Mouse (Mus musculus) heart, postnatal 36 days (tissue): Measurements from ENCODE around the gene Ntsr1. TPM values are rescaled to one million over a fixed set of nuclear protein-coding genes. Genes with fewer than 3 reads are reported as not detected.

Experiments
- DNase-seq, 2 experiments: peaks; one replicate each; pipeline ENCODE4 v3.0.0; 2021 to 2022
- intact Hi-C: fragments of 180-260 bp; cut with DNase I; formaldehyde crosslinking; loops from one replicate; pipeline ENCODE4 v1.15.1; 2025
- total RNA-seq, 2 experiments: library from RNA; stranded (reverse); gene quantifications; 2 replicates each; pipeline ENCODE4 v1.2.3; 2021

Ntsr1 gene
- total RNA-seq, 2 experiments from 2014 or later = not detected

- intact Hi-C loops = no loop called here
These were observed 1.6 kb downstream of the Ntsr1 start for GRCm38 (mm10) chr2:180501217-180501967.

DNA sequence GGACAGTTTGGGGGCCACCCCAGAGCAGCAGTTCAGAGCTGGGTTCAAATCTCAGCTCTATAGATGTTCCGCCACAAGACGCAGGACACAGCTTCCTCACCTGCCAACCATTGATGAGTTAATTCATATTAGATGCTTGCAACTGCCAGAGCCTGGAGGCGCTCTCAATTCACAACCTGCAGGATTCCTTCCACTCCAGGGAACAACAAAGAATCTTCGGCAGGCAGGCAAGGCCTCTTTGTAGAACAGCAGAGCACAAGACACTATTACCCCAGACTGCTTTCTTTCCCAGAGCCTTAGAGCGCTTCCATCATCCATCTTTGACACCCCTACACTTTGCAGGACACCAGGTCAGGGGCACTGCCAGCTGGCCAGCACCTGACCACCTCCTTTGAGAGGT, 6.5 kb downstream of the Ntsr1 start:
- DNase-seq = no peak
- intact Hi-C loops = no loop called here

More at GRCm38 (mm10) chr2:180501217-180501967, 1.6 kb downstream of the Ntsr1 start:
- no peak for DNase-seq

DNA sequence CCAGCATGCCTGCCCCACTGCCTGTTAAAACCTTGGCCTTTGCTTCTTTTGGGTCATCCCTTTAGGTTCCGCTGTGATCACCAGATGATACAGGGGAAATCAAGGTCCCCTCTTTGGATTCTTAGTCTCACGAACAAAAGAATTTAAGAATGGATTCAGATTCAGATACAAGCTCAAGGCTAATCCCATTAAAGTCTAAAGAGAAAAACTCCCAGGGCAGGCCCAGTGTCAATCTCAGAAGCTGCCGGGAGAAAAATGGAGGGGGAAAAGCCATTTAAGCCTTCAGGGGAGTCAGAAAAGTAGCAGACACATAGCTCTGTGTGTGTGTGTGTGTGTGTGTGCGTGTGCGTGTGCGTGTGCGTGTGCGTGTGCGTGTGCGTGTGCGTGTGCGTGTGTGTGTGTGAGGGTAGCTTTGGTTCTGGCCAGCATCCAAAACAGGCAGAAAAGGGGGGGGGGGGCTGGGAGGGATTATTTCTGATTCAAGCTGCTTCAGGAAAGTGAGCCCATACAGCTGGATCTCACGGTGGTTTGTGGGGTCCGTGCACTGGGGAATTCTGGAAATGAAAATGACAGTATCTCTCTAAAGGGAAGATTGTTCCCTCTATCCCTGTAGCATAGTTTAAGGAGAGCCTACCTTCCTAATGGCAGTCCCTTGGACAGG, 8.8 kb downstream of the Ntsr1 start:
- intact Hi-C loops = no loop called here
- no peak for DNase-seq

- DNase-seq = no peak
- intact Hi-C loops = no loop called here
These were observed 11.1 kb downstream of the Ntsr1 start for GRCm38 (mm10) chr2:180510867-180511266.

- DNase-seq = no peak
- intact Hi-C loops = no loop called here
These were observed 12.3 kb downstream of the Ntsr1 start for GRCm38 (mm10) chr2:180511875-180512661.

DNA sequence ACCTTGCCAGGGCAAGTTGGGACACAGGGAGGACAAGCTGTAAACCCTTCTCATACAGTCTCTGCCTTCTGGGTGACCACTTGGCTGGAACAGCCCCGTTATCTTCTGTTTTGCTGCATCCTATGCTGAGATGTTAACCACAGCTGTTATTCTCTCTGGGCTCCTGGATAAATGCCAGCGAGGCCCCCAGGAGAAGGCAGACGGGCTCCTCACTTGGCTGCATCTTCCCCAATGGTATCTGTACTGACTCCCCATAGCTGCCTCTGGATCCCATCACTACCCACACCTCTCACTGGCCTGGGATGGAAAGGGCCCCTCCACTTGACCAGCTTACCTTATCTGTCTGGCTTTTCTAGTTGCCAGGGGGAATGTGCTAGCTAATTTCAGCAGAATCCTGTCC, 13.2 kb downstream of the Ntsr1 start:
- intact Hi-C loops = no loop called here
- DNase-seq = no peak

DNA sequence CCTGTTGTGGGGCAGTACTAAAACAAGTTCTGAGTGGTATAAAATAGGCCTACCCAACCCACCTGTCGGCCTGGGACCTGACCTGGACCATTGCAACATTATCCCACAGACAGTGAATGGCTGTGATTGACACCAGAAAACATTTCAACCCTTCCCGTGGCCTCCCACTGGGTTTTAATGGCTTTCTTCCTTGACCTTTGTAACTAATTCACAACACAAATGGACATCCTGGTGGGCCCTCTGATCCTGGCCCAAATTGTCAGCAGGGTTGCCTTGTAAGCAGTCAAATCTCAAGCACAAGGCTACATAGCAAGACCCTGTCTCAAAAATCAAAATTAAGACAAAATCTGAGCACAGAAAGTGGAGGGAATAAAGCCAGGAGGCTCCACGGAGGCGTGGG, 14.1 kb downstream of the Ntsr1 start:
- no peak for DNase-seq
- intact Hi-C loops = no loop called here

DNA sequence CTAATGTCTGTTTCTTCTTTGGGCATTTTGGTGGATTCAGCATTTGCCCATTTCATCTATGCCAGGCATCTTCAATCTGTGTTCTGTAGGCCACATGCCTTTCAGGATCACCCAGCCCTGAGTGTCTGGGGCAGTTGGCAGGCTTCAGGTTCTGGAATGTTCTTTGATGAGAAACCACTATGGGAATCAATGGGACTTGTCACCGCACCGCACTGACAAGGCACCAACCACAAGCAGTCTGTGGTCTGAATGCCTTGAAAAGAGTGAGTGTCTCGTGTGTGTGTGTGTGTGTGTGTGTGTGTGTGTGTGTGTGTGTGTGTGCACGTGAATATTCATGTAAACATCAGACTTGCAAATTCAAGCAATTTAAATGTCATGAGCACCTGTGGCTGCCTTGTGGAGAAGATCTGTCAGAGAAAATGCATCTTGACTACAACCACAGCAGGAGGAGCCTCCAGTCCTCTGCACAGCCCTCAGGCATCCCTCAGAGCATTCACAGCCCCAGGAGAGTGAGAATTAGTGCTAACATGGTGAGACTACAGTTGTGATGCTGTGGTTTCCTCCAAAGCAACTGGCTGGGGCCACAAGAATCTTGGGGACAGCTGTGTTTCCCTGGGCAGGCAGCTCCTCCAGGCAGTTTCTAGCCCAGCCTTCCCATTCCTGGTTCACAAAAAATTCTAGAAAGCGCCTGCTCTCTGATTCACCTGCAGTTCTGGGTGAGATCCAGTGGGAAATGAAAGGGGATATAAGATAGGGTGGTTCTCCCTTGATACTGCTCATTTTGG, 21.9 kb downstream of the Ntsr1 start:
- intact Hi-C loops = no loop called here

DNA sequence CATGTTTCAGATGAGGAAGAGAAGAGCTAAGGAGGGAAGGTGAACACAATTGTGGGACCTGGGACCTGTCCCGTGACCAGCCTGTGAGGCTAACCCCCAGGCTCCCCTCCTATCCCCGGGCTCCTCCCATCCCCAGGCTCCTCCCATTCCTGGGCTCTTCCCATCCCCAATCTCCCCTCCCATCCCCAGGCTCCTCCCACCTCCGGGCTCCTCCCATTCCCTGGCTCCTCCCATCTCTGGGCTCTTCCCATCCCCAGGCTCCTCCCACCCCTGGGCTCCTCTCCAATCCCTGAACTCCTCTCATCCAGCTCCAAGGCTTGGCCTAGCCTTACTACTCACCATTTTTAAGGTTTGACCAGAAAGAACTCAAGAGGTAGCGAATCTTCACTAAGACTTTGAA, 23.0 kb downstream of the Ntsr1 start:
- DNase-seq = no peak
- intact Hi-C loops = no loop called here

More for the DNA sequence above, 21.9 kb downstream of the Ntsr1 start:
- DNase-seq = no peak

GRCm38 (mm10) chr2:180527447-180527846, 27.7 kb downstream of the Ntsr1 start:
- intact Hi-C loops = no loop called here

DNA sequence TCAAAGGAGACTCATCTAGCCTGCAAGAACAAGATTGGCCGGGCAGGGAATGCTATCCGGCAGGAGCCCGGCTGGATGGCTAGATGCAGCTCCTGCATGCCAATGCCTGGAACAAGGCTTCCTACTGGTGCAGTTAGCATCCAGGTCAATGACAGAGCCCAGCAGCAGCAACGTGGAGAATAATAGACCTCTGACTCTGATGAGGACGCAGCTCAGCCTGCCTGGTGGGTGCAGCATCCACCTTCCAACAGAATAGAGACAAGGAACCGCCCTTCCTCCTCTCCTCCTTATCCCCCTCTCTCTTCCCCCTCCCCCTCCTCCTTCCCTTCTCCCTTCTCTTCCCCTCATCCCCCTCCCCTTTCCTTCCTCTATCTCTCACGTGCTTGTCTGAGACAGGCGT, 28.1 kb downstream of the Ntsr1 start:
- intact Hi-C loops = no loop called here
- DNase-seq = no peak

More at GRCm38 (mm10) chr2:180527447-180527846, 27.7 kb downstream of the Ntsr1 start:
- DNase-seq = no peak

- intact Hi-C loops = no loop called here
- DNase-seq = no peak
These were observed 30.4 kb downstream of the Ntsr1 start for GRCm38 (mm10) chr2:180530130-180530529.

GRCm38 (mm10) chr2:180530584-180530983, 30.8 kb downstream of the Ntsr1 start:
- intact Hi-C loops = no loop called here
- no peak for DNase-seq

- intact Hi-C loops = no loop called here
- DNase-seq = no peak
These were observed 32.1 kb downstream of the Ntsr1 start for GRCm38 (mm10) chr2:180531671-180532385.

GRCm38 (mm10) chr2:180532386-180532995, 32.7 kb downstream of the Ntsr1 start:
- intact Hi-C loops = no loop called here
- peak in 1 of 2 experiments; percentile 12 for DNase-seq

DNA sequence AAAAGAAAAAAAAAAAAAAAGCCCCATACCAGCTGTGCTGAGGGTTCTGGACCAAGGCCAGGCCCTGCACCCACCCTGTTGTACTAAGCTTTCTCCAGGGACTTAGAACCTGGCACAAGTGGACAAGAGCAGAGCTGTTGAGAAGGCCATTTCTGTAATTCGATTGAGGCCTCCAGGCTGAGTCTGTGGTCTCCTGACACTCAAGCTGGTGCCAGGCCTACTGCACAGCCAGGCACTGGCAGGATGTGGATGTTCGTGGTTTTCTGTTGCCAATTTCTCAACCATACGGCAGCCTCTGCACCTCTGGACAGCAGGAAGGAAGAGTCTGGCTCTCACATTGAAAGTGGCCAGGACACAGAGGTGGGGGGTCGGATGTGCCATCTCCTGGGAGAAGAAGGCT, 33.5 kb downstream of the Ntsr1 start:
- intact Hi-C loops = no loop called here
- DNase-seq = no peak

DNA sequence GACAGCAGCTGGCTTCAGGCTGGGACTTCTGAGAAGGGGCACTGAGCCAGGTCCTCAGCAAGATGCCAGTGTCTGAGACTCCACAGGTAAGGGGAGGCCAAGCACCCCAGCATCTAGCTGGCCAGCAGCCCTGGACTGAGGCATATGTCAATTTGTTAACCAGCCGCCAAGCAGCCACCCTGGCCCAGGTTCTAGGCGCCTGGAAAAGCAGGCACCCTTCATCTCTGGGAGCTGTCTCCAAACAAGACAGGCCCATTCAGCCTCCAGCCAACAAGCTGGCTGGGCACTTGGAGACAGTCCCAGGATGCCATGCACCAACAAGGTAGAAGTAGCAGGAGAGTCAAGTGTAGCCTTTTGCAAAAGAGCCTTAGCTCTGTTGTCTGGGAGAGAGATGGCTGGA, 43.9 kb downstream of the Ntsr1 start:
- DNase-seq = no peak
- intact Hi-C loops = no loop called here

DNA sequence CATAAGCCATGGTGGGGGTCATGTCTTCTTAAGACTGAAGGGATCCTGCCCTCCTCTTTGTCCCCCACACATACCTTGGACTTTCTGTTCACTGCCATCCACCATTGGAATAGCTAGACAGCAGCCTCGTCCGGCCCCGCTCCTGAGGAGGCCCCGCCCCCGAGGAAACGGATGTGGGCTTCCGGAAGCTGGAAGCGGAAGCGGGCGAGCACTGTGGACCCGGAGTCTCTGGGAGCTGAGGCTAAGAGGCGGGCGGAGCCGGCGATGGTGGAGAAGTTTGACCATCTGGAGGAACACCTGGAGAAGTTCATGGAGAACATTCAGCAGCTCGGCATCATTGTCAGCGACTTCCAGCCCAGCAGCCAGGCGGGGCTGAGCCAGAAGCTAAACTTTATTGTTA, 45.3 kb downstream of the Ntsr1 start:
- intact Hi-C loops = no loop called here
- no peak for DNase-seq

- no peak for DNase-seq
- intact Hi-C loops = no loop called here
These were observed 47.8 kb downstream of the Ntsr1 start for GRCm38 (mm10) chr2:180547384-180548106.
